Mouse (Mus musculus): ENCODE measurements around the gene Fank1.

DNA sequence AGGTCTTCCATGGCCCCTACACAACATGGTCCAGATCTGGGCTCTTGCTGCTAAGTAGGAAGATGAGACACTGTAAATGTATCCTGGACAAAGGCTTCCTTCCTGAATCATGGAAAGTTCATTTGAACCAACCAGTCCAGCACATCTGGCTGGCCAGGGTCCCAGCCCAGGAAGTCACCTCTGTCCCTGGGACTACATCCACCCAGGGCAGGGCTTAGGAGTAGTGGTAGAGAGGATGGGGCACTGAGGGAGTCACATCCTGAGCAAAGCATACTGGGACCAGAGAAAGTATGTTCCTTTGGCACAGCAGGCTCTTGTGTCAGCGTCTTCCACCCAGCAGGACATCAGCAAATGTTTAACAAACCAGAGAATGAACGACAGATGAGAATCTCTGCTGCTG, 149.1 kb downstream of the Fank1 start:
- no peak for TF ChIP-seq CTCF (IDR thresholded peaks at IDR 0.05; ENCODE audit: control insufficient read depth, insufficient read depth, low read length)
- no peak for TF ChIP-seq POLR2A (IDR thresholded peaks at IDR 0.05; ENCODE audit: borderline replicate concordance, control insufficient read depth, low read depth, low read length)

Data from bone marrow, adult 2 months (tissue).